Mouse (Mus musculus) intestine, embryonic 16.5 days (tissue): ENCODE data around the gene Slc35g3. TPM values are rescaled to one million over a fixed set of nuclear protein-coding genes. Genes with fewer than 3 reads are reported as not detected.

Experiments used
- ATAC-seq: fragments of 200-750 bp; cut with Nextera tagmentation; 2 replicates; pipeline ENCODE4 v1.8.0; 2017; ENCODE audit warnings: moderate TSS enrichment, moderate library complexity
- H3K27ac ChIP-seq: fragments of 300-500 bp; sonication (generic); 2 replicates; pipeline ENCODE4 v1.5.1; 2014; ENCODE audit warnings: mild to moderate bottlenecking, low read length
- H3K27me3 ChIP-seq: fragments of 300-500 bp; sonication (generic); replicated peaks from 2 replicates; pipeline ENCODE4 v1.6.1; 2014; ENCODE audit warnings: low read length, control low read depth, mixed read lengths; ENCODE audit not compliant: control insufficient read depth, insufficient read depth
- H3K36me3 ChIP-seq: fragments of 300-500 bp; sonication (generic); 2 replicates; pipeline ENCODE4 v1.6.1; 2014; ENCODE audit warnings: low read length, control low read depth; ENCODE audit not compliant: control insufficient read depth, insufficient read depth
- H3K4me1 ChIP-seq: fragments of 300-500 bp; sonication (generic); 2 replicates; pipeline ENCODE4 v1.6.1; 2014; ENCODE audit warnings: low read length, control low read depth, mixed read lengths; ENCODE audit not compliant: control insufficient read depth, insufficient read depth
- H3K4me2 ChIP-seq: fragments of 300-500 bp; sonication (generic); 2 replicates; pipeline ENCODE4 v1.6.1; 2014; ENCODE audit warnings: low read depth, low read length, control low read depth
- H3K4me3 ChIP-seq: fragments of 300-500 bp; sonication (generic); 2 replicates; pipeline ENCODE4 v1.5.1; 2014; ENCODE audit warnings: mild to moderate bottlenecking, low read length
- H3K9ac ChIP-seq: fragments of 300-500 bp; sonication (generic); 2 replicates; pipeline ENCODE4 v1.6.1; 2014; ENCODE audit warnings: low read depth, low read length
- H3K9me3 ChIP-seq: fragments of 300-500 bp; sonication (generic); 2 replicates; pipeline ENCODE4 v1.6.1; 2016; ENCODE audit warnings: low read length, control low read depth; ENCODE audit not compliant: control insufficient read depth
- WGBS: fragments of 180-500 bp; shearing (Covaris S2); extraction: QIAGEN DNeasy Blood & Tissue Kit; methylation state at CpG from one replicate; pipeline ENCODE4 v1.1.7; 2014; 5-methylcytosine and 5-hydroxymethylcytosine counted together
- polyA plus RNA-seq: library from polyadenylated mRNA; unstranded; fragments of >200 nt; fragmentation: Nextera tagmentation; extraction: Ambion mirVana; gene quantifications from 2 replicates; pipeline ENCODE4 v1.2.1, GENCODE M21; 2015

Gene Slc35g3
- 0.13 and 0.16 TPM in 2 replicates for polyA plus RNA-seq

- Histone ChIP-seq H3K4me1 (peaks cover 22% of the 10 kb centered on the region), H3K9me3 (no peaks in the 10 kb centered on the region; the same call in 1 of the 2 replicates), H3K27me3 (no peaks in the 10 kb centered on the region), H3K27ac (no peak within 1 kb of the TSS), H3K36me3 (no peaks in the 10 kb centered on the region), H3K4me3 (no peak within 1 kb of the TSS), H3K9ac (no peak within 1 kb of the TSS), H3K4me2 (no peak within 1 kb of the TSS)
- ATAC-seq = no peak
- WGBS = 73% methylated on average over 1 of the region's 1 CpGs
Observed at GRCm38 (mm10) chr11:69761868-69762267, at the start of gene Slc35g3. TSS of gene Slc35g3 (minus strand) at chr11:69761968.

DNA sequence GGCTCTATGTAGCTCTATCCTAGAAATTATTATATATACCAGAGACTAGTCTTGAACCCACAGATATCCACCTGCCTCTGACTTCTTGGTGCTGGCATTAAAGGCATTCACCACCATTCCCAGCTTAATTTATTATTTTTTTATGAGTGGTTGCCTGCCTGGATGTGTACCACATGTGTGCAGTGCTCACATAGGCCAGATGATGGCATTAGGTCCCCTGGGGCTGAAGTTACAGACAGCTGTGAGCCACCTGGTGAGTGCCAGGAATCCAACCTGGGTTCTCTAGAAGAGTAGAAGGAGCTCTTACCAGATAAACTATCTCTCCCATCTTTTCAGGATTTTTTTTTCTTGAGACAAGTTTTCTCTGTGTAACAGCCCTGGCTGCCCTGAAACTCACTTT, 48.5 kb upstream of the Slc35g3 start:
- no peaks in the 10 kb centered on the region for H3K4me1 ChIP-seq
- ATAC-seq = no peak
- H3K27me3 ChIP-seq = no peaks in the 10 kb centered on the region

DNA sequence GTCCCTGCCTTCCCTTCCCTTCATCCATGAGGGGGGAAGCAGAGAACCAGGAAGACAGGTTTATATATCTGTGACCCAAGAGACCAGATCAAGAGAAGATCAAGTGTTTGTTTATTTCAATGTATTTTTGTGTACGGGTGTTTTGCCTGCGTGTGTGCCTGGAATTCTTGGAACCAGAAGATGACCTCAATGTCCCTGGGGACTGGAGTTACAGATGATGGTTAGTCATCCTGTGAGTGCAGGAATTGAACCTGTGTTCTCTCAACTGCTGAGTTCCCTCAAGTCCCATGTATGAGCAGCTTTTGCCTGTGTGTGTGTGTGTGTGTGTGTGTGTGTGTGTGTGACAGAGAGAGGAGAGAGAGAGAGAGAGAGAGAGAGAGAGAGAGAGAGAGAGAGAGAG, 45.9 kb upstream of the Slc35g3 start:
- WGBS = 57% methylated on average over 2 of the region's 2 CpGs
- ATAC-seq = no peak

More for the DNA sequence above, 48.5 kb upstream of the Slc35g3 start:
- H3K36me3 ChIP-seq = no peaks in the 10 kb centered on the region
- no peak overlapping the region for H3K4me2 ChIP-seq
- H3K4me3 ChIP-seq = no peak overlapping the region
- no peak overlapping the region for H3K27ac ChIP-seq
- no peaks in the 10 kb centered on the region for H3K9me3 ChIP-seq
- H3K9ac ChIP-seq = no peak overlapping the region

DNA sequence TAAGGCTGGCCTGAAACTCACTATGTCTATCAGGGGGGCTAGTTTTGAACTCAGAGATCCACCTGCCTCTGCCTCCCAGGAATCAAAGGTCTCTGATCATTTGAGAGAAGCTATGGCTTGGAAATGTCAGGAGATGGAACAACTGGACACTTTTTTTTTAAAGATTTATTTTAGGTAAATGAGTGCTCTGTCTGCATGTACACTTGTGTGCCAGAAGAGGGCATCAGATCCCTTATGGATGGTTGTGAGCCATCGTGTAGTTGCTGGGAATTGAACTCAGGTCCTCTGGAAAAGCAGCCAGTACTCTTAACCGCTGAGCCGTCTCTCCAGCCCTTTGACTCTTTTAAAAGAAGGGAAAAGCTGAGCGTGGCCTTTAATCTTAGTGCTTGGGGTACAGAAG, 44.6 kb upstream of the Slc35g3 start:
- H3K9me3 ChIP-seq = no peaks in the 10 kb centered on the region
- H3K27ac ChIP-seq = no peak overlapping the region
- no peak overlapping the region for H3K4me2 ChIP-seq
- 79% methylated on average over 4 of the region's 4 CpGs for WGBS
- ATAC-seq = no peak
- 0 out of 2 replicates have a peak, but pooled peaks cover 5% of the 10 kb centered on the region for H3K27me3 ChIP-seq
- H3K4me1 ChIP-seq = peaks cover 30% of the 10 kb centered on the region
- no peak overlapping the region for H3K9ac ChIP-seq
- H3K4me3 ChIP-seq = no peak overlapping the region
- no peaks in the 10 kb centered on the region for H3K36me3 ChIP-seq

More for the DNA sequence above, 45.9 kb upstream of the Slc35g3 start:
- H3K9ac ChIP-seq = no peak overlapping the region
- H3K9me3 ChIP-seq = no peaks in the 10 kb centered on the region
- no peak overlapping the region for H3K4me2 ChIP-seq
- H3K27me3 ChIP-seq = no peaks in the 10 kb centered on the region
- peaks cover 17% of the 10 kb centered on the region for H3K4me1 ChIP-seq
- no peaks in the 10 kb centered on the region for H3K36me3 ChIP-seq
- no peak overlapping the region for H3K4me3 ChIP-seq
- no peak overlapping the region for H3K27ac ChIP-seq

DNA sequence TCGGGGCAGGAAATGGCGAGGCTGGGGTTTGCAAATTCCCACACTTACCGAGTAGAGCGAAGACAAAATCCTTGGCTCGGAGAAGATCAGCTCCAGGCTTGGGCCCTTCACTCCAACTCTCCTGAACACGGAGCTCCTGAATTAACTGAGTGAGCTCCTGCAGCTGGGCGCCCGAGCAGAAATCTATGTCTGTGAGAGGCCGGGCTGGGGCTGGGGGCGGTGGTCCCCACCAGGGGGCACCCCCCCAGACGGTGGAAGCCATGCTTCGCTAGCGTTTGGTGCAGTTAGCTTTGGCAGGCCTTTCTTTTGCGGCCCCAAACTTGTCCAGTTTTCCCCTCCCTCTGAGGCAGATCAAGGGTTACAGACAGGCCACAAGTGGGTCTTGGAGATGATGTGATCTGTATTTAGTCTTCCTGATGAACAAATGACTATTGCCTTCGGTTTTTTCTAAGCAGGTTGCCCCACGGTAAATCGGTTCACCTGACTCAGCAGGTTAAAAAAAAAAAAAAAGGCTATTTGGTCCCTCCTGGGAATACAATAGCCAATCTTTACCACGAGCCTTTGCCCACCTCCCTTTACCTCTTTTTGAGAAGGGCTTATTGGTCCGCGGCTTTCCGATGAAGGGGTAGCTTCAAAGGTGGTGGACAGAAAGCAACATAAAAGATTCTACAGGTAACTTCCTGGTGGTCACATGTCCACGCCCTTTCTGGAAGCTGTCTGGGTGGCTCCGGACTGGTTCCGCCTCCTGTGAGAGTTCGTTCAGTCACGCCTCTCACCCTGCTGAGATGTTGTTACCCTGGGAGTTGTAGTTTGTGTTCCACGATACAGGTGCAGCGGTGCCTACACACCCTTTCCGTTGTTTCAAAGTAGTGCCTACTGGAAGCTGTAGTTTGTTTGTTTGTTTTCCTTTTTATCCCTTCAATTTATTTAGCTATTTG, 43.5 kb upstream of the Slc35g3 start, which contains the start of gene Tmem102:
Tmem102 (minus strand) TSS at position 653 of the 938 bp plus-strand sequence.
- peak within 1 kb of the TSS; percentile 89 for H3K27ac ChIP-seq
- 0 out of 2 replicates have a peak, but pooled peaks cover 5% of the 10 kb centered on the region for H3K27me3 ChIP-seq
- peak; percentile 39 for ATAC-seq

DNA sequence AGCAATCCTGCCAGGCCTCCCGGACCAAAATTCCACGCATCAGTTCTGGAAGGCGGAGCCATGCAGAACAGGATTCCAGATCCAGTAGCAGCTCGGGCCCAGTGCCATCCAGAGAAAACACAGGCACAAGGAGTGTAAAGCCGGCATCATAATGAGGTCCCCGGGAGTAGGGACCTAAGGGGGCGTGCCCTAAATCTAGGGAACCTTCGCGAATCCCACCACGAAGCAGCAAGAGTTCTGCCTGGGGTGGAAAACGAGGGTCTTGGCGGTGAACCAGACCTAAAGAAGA, 42.8 kb upstream of the Slc35g3 start:
- Histone ChIP-seq H3K9me3 (no peaks in the 10 kb centered on the region), H3K4me1 (peaks cover 47% of the 10 kb centered on the region), H3K4me3 (peak overlapping the region; percentile 64), H3K4me2 (peak overlapping the region; percentile 98), H3K27ac (peak overlapping the region; percentile 89), H3K36me3 (no peaks in the 10 kb centered on the region), H3K9ac (peak overlapping the region; percentile 82), H3K27me3 (0 out of 2 replicates have a peak, but pooled peaks cover 5% of the 10 kb centered on the region)
- ATAC-seq = no peak
- 12% methylated on average over 12 of the region's 12 CpGs for WGBS

More for the DNA sequence above, 43.5 kb upstream of the Slc35g3 start, which contains the start of gene Tmem102:
- Histone ChIP-seq H3K4me2 (peak within 1 kb of the TSS; percentile 98), H3K4me3 (peak within 1 kb of the TSS; percentile 64), H3K9ac (peak within 1 kb of the TSS; percentile 82), H3K9me3 (no peaks in the 10 kb centered on the region), H3K36me3 (no peaks in the 10 kb centered on the region), H3K4me1 (peaks cover 40% of the 10 kb centered on the region)
- WGBS = 9% methylated on average over 29 of the region's 29 CpGs

- H3K36me3 ChIP-seq = no peaks in the 10 kb centered on the region
- H3K9ac ChIP-seq = peak overlapping the region; percentile 82
- peak overlapping the region; percentile 89 for H3K27ac ChIP-seq
- H3K27me3 ChIP-seq = 0 out of 2 replicates have a peak, but pooled peaks cover 5% of the 10 kb centered on the region
- ATAC-seq = peak; percentile 84
- H3K4me2 ChIP-seq = peak overlapping the region; percentile 98
- WGBS = 2% methylated on average over 57 of the region's 60 CpGs
- no peaks in the 10 kb centered on the region for H3K9me3 ChIP-seq
- peaks cover 52% of the 10 kb centered on the region for H3K4me1 ChIP-seq
- peak overlapping the region; percentile 64 for H3K4me3 ChIP-seq
Observed at GRCm38 (mm10) chr11:69803786-69804651, 42.3 kb upstream of the Slc35g3 start.

GRCm38 (mm10) chr11:69803328-69803727, 41.6 kb upstream of the Slc35g3 start:
- Histone ChIP-seq H3K4me2 (peak overlapping the region; percentile 98), H3K9me3 (no peaks in the 10 kb centered on the region), H3K4me3 (peak overlapping the region; percentile 64), H3K27me3 (0 out of 2 replicates have a peak, but pooled peaks cover 5% of the 10 kb centered on the region), H3K4me1 (peaks cover 54% of the 10 kb centered on the region), H3K27ac (peak overlapping the region; percentile 89), H3K36me3 (no peaks in the 10 kb centered on the region), H3K9ac (peak overlapping the region; percentile 82)
- WGBS = 2% methylated on average over 12 of the region's 12 CpGs
- ATAC-seq = peak; percentile 54

GRCm38 (mm10) chr11:69802648-69803105, 40.9 kb upstream of the Slc35g3 start:
- peak; percentile 57 for ATAC-seq
- peaks cover 54% of the 10 kb centered on the region for H3K4me1 ChIP-seq
- H3K27me3 ChIP-seq = 0 out of 2 replicates have a peak, but pooled peaks cover 5% of the 10 kb centered on the region
- peak overlapping the region; percentile 64 for H3K4me3 ChIP-seq
- no peaks in the 10 kb centered on the region for H3K36me3 ChIP-seq
- peak overlapping the region; percentile 98 for H3K4me2 ChIP-seq
- H3K27ac ChIP-seq = peak overlapping the region; percentile 89
- under 1% methylated on average over 32 of the region's 33 CpGs for WGBS
- peak overlapping the region; percentile 82 for H3K9ac ChIP-seq
- H3K9me3 ChIP-seq = no peaks in the 10 kb centered on the region
